Mouse (Mus musculus): ENCODE measurements around the gene Ankrd13b. TPM values are rescaled to one million over a fixed set of nuclear protein-coding genes. Genes with fewer than 3 reads are reported as not detected.
A peak's percentile ranks its signal among the peaks of the same experiment; 100 is the strongest.

The Ankrd13b gene
- total RNA-seq, 2 experiments from 2014 or later: 17.3 to 17.4 TPM

GRCm38 (mm10) chr11:77461856-77462255 lies 27.6 kb downstream of the Ankrd13b start:
- DNase-seq: no peak

GRCm38 (mm10) chr11:77456866-77457265 lies 32.6 kb downstream of the Ankrd13b start:
- DNase-seq: peak; percentile 60

DNA sequence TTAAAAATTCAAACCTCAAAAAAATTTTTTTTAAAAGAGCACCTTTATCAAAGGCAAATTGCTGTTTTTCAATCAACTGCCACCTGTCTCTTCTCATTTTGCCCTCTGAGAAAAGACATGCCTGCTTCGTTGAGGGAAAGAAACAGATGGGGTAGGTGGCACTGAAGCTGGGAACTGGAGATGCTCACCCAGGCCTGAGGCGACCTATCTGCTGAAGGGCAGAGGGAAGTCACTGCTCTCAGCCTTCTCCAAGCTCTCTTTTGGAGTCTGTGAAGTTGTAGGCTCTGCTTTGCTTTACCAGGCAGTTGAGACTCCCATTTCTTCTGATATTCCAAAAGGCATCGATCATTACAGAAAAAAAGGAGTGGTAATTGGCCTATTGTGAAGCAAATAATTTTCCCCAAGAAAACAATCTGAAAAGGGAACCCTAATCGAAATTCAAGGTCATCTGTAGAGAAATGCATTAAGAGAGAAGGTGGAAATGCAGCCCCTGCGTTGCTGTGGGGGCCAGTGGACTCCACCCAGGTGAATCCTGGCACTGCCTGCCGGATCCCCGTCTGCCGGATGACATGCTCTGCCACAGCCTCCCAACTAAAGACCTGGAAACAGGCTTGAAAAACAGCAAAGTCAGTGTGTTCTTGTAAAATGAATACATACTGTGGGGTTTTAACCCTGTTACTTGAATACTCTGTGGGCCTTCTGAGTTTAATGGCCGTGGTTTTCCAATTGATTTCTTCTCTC lies 33.5 kb downstream of the Ankrd13b start:
- peak; percentile 3 for DNase-seq

- DNase-seq: no peak
Measured at GRCm38 (mm10) chr11:77453388-77453787, 36.1 kb downstream of the Ankrd13b start.

- DNase-seq: no peak
Measured at GRCm38 (mm10) chr11:77451670-77452069, 37.8 kb downstream of the Ankrd13b start.

DNA sequence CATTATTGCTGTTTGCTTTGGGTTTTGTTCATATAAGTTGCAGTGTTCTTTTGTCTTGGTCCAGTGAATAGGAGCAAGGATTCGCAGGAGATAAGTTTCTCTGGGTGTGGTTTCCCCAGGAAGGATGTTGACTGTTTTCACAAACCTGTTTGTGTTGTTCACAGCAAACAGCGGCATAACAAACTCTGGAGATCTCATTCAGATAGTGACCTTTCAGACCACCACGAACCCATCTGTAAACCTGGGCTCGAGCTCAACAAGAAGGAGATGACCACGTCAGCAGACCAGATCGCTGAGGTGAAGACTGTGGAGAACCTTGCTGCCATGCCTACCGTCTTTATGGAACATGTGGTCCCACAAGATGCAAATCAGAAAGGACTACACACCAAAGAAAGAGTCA lies 40.3 kb downstream of the Ankrd13b start:
- no peak for DNase-seq

DNA sequence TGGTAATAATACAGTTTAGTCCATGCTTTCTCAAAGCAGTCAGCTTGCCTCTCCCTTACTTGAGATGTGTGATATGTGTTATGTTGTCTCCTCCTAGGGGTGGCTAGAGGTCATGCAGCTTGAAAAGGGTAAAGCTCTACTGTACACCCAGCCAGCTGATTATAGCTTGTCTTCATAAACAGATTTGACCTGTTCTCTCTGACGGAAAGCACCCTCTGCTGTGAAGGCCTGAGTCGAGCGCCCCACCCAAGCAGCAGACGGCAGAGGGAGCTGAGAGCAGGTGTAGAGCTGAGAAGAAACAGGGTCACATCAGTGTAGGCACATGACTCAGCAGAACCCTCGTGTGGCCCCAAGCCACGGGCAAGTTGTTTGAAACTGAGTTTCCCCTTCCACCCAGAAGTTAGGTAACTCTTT lies 42.8 kb downstream of the Ankrd13b start:
- peak; percentile 66 for DNase-seq

- peak; percentile 39 for DNase-seq
Measured at GRCm38 (mm10) chr11:77444939-77445338, 44.5 kb downstream of the Ankrd13b start.

- peak; percentile 57 for DNase-seq
Measured at GRCm38 (mm10) chr11:77442186-77443170, 47.0 kb downstream of the Ankrd13b start.

DNA sequence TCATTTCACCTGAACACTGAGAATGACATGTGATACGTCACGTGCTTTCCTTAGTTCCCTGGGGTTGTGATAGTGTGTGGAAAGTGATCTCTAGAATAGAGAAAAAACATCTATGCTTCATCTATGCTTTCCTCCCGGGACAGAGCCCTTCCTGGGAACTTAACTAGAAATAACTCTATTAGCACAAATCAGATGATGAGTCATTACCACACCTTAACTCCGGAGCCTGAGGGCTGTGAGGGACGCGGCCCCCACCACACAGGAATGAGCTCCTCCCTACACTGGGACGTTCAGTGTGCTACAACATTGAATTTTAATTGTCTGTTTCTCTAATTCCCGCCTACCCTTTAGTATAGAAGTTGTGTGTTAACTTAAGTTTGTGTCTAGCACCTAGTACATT lies 48.5 kb downstream of the Ankrd13b start:
- no peak for DNase-seq

DNA sequence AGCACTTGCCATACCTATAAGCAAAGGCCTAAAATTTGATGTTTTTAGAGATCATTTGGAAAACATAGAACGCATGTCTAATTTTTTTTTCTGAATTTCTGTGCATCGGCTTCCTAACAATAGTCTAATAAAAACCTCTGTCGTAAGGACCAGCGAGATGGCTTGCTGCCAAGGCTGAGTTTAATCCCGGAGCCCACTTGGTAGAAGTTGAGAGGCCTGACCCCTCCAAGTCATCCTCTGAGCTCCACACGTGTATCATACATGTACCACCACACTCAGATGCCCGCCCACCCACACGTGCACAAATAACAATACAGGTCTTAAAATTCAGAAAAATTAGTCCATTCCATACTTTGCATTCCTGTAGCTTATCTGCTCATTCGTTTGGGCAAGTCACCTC lies 49.4 kb downstream of the Ankrd13b start:
- DNase-seq: peak; percentile 67

DNA sequence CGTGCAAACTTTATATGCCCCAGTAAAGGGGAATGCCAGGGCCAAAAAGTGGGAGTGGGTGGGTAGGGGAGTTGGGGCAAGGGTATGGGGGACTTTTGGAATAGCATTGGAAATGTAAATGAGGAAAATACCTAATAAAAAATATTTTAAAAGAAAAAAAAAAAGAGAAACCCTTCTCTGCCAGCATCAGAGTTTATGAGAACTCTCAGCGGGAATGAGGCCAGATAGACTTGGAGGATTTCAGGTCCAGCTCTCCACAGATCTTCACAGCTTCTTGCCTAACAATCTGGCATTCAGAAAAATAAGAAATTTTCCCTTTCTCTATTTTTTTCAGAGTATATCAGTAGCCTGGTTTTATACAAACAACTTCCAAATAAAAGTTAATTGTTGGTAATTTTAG lies 52.5 kb downstream of the Ankrd13b start:
- DNase-seq: no peak

- DNase-seq: no peak
Measured at GRCm38 (mm10) chr11:77428446-77428845, 61.0 kb downstream of the Ankrd13b start.

- peak; percentile 60 for DNase-seq
Measured at GRCm38 (mm10) chr11:77423175-77423859, 66.2 kb downstream of the Ankrd13b start.

Other genes starting within 250 kb of the Ankrd13b start
- gene Coro6, start 27.3 kb downstream of the Ankrd13b start, total RNA-seq (2021): 100 to 1,000 TPM; 190 to 194 TPM
- 10 to 100 TPM; 76.8 to 81.0 TPM for gene Git1, start 3.9 kb upstream of the Ankrd13b start, total RNA-seq (2021)
- gene Abhd15, start 25.4 kb upstream of the Ankrd13b start, total RNA-seq (2021): 1 to 10 TPM; 1.4 to 1.5 TPM
- 10 to 100 TPM; 12.0 to 13.7 TPM for gene Trp53i13, start 26.3 kb upstream of the Ankrd13b start, total RNA-seq (2021)
- gene Gm10392, start 29.5 kb upstream of the Ankrd13b start, total RNA-seq (2021): not detected
- 10 to 100 TPM; 62.0 to 62.8 TPM for gene Taok1, start 118.1 kb upstream of the Ankrd13b start, total RNA-seq (2021)
- 10 to 100 TPM; 61.0 to 62.2 TPM for gene Nufip2, start 196.5 kb upstream of the Ankrd13b start, total RNA-seq (2021)
- gene Cryba1, start 235.6 kb upstream of the Ankrd13b start, total RNA-seq (2021): not detected